Mouse (Mus musculus) layer of hippocampus, adult 11-12 months (tissue): Measurements from ENCODE around the gene Rmdn2.

Experiments used
- DNase-seq: peaks from one replicate; pipeline ENCODE4 v3.0.0; 2022; ENCODE audit warnings: low spot score

Gene Rmdn2

DNA sequence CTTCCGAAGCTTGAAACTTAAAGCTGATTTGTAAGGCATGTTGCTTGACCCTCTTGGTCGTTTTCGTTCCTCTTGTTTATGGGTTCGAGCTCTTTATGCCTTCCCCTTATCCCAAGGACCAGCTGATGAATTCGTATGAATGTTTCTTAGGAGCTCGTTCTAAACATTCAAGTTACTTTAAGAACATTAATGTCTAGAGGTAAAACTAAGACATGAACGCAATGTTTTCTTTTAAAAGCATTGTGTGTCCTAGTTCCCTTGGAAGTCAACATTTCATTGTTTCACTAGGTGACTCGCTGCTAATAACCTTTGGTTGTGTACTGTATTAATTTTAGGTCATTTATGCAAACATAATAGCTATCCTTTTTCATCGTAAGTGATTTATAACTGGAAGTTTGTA is 4.2 kb downstream of the Rmdn2 start:
- no peak for DNase-seq

DNA sequence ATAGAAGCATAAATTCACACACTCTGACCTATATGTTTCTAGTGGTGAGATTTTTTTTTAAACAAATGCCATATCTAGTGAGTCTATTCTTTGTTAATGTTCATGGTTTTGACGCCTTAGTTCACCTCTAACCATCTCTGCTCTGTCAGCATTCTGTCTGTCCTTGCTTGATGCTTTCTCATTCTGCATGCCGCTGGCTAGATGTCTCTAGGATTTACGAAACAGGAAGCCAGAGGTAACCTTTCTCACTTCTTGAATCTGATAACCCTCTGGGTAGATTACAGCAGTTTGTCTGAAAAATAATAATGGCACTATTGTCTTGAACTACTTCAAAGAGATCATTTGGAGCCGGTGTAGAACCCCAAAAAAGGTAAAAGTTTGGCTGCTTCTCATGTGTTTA is 5.0 kb downstream of the Rmdn2 start:
- no peak for DNase-seq

DNA sequence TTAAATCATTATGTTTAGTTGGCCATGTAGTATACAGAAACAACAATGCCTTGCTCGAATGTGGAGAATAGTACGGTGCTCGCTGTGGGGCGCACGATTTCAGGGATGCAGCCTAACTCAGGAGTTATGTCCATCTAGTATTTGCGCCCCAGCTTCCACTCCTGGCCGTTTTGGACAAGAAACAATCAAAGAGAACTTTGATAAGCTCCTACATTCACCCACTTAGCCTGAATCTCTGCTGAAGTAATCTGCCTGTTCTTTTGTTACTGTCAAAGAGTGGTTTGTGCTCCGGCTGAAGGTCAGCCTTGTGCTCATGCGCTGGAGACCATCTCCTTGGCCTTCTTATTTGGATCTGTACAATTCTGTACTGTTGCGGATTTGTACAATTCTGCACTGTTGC is 6.8 kb downstream of the Rmdn2 start:
- DNase-seq: no peak

DNA sequence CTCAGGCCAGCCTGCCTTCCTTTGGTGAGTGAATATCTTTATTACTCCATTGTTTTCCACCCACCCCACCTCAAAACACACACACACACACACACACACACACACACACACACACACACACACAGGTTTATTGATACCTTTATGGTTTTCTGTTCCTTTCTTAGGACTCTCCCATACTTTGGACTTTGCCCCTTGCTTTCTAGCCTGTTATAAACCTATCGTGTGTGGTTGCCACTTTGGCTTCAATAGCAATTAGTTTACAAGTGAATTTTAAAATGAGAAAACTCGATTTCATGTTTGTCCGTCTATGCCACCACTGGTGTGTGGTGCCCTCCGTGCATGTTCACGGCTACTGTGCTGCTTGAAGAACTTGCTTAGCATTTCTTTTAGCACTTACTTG is 7.3 kb downstream of the Rmdn2 start:
- DNase-seq: no peak

GRCm38 (mm10) chr17:79622050-79622449 is 10.4 kb downstream of the Rmdn2 start:
- DNase-seq: no peak

- DNase-seq: no peak
Measured at GRCm38 (mm10) chr17:79622574-79622973, 10.9 kb downstream of the Rmdn2 start.

GRCm38 (mm10) chr17:79623841-79624240 is 12.2 kb downstream of the Rmdn2 start:
- DNase-seq: no peak

GRCm38 (mm10) chr17:79626241-79626816 is 14.7 kb downstream of the Rmdn2 start:
- DNase-seq: no peak

- DNase-seq: no peak
Measured at GRCm38 (mm10) chr17:79649893-79650292, 38.2 kb downstream of the Rmdn2 start.

GRCm38 (mm10) chr17:79650297-79650696 is 38.6 kb downstream of the Rmdn2 start:
- DNase-seq: no peak

GRCm38 (mm10) chr17:79653171-79653570 is 41.5 kb downstream of the Rmdn2 start:
- no peak for DNase-seq

DNA sequence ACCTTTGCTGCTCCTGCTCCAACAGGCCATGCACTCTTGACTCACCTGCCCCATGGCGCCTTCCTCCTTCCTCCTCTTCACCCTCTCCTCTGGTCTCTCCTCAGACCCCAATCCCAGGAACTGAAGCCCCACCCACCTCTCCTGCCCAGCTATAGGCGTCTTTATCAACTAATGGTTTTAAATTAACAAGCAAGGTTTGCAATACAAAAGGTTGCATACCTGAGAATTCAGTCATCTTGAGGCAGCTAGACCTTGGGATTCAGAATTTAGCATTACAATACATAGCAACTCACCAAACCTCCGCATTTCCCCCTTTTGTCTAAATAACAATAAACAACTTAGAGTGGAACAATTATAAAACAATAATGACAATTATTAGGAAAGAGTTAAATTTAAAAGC is 42.5 kb downstream of the Rmdn2 start:
- DNase-seq: no peak

GRCm38 (mm10) chr17:79657785-79658184 is 46.1 kb downstream of the Rmdn2 start:
- DNase-seq: no peak

DNA sequence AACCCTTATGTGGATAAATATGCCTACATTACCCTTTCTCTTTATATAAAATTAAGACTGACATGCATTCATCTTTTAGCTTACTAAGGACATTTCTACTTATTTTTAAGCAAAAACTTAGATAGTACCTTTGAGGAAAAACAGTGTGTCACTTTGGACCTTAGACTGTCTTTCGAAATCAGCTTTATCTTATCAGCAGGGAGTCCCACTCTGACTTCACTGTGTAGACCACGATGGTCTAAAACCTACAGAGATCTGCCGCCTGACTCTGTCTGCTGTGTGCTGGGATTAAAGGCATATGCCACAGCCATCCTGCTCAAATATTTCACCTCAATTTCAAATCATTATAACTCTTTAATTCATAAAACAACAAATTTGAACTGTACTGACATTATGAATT is 46.8 kb downstream of the Rmdn2 start:
- no peak for DNase-seq

- DNase-seq: no peak
Measured at GRCm38 (mm10) chr17:79658863-79659262, 47.2 kb downstream of the Rmdn2 start.

DNA sequence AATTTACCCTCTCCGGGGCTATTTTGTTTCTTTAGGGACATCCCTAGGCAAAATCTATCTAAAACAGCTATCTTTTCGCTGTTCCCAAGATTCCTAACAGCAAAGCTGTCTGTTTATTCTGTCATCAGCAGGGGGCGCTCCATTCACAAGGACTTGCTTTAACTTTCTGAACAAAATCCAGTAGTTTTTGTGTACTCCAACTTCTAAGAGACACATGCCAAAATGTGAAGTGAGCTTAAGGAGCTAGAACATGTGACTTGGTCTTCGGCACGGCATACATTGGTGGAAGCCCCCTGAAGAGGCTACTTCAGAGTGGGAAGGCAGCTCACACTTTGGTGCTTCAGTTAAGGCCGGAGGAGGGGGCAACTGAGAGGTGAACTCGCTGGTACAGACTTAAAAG is 49.7 kb downstream of the Rmdn2 start:
- DNase-seq: peak; percentile 73

- DNase-seq: no peak
Measured at GRCm38 (mm10) chr17:79661848-79662247, 50.2 kb downstream of the Rmdn2 start.

- DNase-seq: peak; percentile 10
Measured at GRCm38 (mm10) chr17:79663393-79664105, 51.9 kb downstream of the Rmdn2 start.

DNA sequence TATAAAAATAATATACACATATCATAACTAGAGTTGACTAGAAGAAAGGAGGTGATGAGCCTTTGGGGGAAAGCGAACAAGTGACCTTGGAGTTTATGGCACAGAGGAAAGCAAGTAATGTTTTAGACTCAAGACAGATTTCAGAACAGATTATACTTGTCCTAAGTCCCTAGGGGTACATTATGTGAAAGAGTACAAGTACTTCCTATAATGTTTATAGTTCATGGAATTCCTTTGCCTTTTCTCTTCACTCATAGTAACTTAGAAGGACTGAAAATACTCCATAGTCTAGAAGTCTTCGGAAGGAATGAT is 52.4 kb downstream of the Rmdn2 start:
- DNase-seq: no peak

- no peak for DNase-seq
Measured at GRCm38 (mm10) chr17:79670837-79671236, 59.2 kb downstream of the Rmdn2 start.

- DNase-seq: no peak
Measured at GRCm38 (mm10) chr17:79695106-79695505, 83.4 kb downstream of the Rmdn2 start.

DNA sequence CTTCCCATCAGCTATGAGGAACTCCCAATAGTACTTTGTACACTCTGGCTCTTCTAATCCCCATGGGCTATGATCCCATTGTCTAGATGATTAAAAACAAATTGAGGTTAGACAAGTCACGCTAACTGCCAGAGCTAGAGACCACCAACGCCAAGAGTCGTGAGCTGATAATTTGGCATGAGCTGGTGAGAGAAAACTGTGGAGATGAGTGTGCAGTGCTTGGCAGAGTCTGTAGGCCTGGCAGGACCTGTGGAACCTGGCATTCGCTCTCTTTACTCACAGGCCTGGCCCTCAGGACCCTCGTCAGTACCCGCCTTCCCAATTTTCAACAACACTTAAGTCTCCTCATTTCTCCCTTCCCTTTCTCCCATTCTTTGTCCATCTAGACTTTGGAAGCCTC is 83.9 kb downstream of the Rmdn2 start:
- DNase-seq: no peak

DNA sequence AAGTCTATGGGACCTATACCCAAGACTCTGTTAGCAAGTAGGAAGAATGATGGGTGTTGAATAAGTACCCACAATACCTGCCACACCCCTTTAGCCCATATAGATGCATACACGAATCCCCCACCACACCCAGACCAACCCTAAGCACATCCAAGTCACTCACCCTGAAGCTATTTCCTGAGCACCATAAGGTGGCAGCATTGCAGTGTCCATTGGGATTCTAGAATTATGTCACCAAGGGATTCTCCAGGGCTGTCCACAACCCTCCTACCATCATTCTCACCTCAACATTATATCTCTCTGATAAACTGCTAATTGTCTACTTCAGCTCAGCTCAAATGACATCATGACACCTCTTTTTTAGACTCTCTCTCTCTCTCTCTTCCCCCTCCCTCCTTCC is 87.5 kb downstream of the Rmdn2 start:
- DNase-seq: no peak

- DNase-seq: no peak
Measured at GRCm38 (mm10) chr17:79700871-79701270, 89.2 kb downstream of the Rmdn2 start.
